Mouse (Mus musculus) embryo, embryonic 11.5 days (tissue): Measurements from ENCODE around the gene Ifna6.

Experiments used
- DNase-seq: peaks from one replicate; pipeline ENCODE4 v3.0.0-alpha.2; 2012; ENCODE audit warnings: low read depth, low spot score

Gene Ifna6

GRCm38 (mm10) chr4:88845334-88845733 lies 18.1 kb downstream of the Ifna6 start:
- no peak for DNase-seq

DNA sequence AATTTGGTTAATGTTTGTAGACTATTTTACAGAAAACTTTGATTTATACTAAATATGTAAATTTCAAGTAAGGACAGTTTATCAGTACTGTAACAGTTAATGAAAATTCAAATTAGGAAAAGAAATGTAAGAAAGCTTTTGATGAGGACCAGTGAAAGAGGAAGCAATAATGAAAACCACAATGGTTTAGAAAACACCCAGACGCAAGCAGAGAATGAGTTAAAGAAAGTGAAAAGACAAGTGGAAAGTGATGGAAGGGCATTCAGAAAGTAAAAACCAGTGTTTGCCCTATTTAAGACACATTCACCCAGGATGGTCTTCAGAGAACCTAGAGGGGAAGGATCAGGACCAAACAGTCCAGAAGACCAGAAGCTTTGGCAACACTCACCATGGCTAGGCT lies 22.5 kb downstream of the Ifna6 start, which contains the start of gene Ifna1:
Ifna1 (plus strand) TSS at position 390 of the 400 bp plus-strand sequence.
- DNase-seq: no peak

DNA sequence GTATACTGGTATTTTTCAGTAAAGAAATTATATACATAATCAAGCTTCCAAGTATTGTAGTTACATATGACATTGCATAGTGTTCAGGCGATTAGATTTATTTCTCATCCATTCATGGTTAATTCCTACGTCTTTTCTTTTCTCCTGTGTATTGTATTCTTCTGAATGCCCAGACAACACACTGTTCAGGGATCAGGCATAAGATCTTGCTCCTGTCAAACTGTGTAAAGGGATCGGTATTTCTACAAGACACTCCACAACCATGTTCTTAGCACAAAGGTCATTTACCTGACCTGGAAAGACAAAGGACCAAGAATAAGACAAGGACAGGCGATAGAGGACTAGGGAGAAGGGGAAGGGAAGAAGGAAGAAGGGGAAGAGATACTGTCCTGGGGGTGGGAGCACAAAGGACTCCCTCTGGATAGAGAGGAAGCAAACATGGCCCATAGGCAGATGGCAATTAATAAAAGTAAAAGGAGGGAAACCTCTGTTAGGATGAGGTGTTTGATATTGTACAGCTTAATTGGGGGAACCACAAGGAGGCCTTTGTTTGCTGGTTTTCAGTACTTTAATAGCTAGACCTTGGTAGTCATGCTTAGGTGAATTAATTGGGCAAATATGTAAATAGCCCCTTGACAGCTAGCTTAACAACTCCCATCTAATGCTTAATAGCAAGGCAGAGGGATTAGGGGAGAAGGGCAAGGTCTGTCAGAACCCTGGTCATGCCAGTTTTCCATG lies 24.0 kb downstream of the Ifna6 start:
- DNase-seq: no peak

DNA sequence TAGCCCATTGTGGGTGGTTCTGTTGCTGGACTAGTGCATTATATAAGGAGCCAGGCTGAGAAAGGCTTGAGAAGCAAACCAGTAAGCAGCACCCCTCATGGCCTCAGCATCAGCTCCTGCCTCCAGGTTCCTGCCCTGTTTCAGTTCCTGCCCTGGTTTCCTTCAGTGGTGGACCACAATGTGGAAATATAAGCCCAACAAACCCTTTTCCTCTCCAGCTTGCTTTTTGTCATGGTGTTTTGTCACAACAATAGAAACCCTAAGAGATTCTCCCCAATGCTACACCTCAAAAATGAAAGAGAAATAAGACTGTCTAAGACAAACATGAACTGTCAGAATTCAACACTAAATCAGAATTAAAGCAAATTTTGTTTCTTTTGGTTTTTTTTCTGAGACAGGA lies 32.0 kb downstream of the Ifna6 start:
- DNase-seq: no peak

DNA sequence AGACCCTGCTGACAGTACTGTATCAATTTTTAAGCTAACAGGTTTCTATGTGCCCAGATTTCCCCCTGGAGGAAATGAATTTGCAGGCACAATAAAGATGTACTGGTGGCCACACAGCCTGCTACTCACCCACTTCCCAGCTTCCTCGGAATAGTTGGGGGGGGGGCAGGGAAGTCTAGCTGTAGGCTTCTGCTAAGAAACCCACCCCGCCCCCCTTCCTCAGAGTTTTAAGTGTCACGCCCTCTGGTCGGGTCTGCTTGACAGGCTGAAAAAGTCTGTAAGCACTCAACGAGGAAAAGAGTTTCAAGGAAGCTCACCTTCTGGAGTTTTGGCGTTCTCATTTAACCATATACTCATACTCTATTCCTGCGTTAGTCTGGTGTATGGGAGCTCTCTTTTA lies 36.1 kb downstream of the Ifna6 start:
- DNase-seq: no peak

- DNase-seq: no peak
Observed at GRCm38 (mm10) chr4:88864599-88864998, 37.4 kb downstream of the Ifna6 start.

DNA sequence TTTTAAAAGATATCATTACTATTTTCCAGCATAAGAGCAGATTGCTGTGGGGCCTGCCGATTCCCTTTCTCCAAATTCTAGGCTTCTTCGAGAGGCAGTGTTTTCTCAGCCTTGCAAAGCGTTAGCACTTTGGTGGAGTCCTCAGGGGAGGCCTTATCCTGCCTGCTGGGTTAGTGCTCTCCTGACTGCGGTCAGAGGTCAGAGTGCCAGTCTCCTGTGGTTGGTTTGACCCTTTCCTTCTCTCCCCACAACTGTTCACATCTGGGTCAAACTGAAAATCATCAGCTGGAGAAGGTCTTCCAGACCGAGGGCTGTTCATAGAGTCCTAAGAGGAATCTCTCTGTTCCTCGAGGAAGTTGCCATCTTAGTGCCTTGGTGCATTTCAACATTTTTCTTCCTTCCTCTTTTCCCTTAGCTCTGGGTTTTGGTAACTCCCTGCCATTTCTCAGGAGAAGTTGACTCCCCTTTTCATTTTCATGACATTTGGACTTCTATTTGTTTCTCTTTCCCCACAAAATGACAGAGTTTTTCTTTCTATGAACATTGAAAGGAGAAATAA lies 37.9 kb downstream of the Ifna6 start:
- no peak for DNase-seq

- DNase-seq: peak; percentile 65
Observed at GRCm38 (mm10) chr4:88867366-88867925, 40.2 kb downstream of the Ifna6 start.

DNA sequence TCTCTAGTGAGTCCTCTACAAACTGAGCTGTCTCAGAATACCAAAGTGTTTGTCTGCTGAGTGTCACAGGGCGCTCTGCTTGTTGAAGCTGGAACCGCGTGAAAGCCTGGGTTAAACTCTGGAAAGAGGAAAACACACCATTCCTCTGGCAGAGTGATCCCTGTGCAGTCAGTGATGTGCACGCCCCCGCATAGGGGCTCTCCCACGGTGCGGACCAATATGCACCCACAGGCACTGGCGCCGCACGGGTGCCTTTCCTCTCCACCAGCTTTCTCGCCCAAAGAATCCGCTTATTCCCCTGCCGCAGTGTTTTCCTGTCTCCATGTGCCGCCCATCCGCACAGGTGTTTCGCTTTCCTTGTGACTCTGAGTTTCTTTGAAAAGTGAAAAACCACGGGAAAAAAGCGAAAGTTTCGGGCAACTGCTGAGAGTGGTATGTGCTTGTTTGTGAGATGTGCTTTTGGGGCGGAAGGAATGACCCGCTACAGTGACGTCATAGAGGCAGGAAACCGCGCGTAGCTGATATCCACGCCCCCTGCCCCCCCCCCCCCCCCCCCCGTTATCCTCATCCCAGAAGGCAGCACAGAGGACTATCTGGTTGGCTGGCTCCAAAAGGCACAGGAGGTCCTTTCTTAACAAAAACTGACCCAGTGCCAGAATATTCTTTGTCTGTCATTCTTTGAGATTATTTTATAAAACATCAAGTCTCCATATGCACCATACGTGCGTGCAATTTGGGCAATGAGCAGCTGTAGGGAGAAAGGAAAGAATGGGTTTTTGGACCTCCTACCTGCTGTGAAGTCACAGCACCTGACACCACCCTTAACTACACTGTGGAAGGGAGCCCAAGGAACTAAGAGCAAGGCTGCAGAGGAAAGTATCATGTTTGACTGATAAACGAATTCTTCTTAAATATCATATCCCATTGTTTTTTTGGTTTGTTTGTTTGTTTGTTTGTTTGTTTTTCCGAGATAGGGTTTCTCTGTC lies 41.0 kb downstream of the Ifna6 start:
- DNase-seq: peak; percentile 27

DNA sequence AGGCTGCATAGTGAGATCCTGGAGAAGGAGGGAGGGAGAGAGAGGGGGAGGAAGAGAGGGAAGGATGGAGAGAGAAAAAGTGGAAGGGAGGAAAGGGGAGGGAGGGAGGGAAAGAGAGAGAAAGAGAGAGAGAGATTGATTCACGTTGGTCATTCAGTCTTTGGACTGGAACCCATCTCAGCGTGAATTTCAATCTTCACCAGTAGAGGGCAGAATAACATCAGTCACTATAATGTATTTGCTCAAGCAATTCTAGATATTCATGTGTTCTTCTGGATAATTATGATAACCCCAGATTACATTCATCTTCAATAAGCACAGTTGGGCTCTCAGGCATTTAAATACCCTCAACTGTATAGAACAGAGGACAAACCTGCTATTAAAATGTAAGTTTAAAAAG lies 45.5 kb downstream of the Ifna6 start:
- DNase-seq: peak; percentile 30

DNA sequence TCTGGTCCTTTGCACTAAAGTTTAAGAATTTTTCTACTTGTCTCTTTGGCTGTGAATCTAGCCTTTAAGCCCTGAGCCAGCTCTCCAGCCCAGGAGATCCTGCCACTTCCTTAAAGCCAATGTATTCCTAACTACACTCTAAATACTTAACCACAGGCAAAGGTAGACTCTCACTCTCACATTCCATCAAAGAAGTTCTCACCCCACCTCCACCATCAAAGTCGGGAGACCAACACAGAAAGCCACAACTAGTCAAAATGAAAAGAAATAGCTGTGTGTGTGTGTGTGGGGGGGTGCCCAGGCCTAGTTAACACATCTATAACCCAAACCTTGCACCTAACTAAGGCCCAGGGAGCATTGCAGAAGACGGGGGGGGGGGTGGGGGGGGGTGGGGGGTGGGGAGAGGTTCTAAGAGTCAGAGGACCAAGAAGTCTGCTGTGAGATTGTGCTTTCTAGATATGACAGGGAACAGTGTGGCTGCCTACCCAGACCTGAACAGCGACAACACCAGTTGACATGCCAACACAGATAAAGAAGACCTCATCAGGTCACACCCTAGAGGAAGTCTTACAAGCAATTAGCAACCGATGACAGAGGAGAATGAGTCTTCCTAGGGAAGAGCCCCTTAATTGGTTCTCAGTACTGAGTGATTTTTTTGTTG lies 48.3 kb downstream of the Ifna6 start:
- no peak for DNase-seq

DNA sequence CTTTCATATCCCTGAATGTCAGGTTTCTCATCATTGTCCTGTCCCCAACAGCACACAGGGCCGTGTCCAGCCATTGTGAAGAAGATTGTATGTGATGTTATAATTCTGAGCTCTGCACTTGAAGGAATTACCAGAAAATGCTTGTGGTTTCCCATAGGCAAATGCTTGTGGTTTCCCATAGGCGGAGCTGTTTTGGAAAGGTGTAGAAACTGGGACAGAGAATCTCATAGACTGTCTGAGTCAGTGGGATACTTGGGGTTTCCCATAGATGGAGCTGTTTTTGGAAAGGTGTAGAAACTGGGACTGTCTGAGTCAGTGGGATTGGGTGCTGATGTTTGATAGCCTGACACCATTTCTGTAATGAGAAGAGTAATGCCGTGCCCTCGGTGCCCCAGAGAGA lies 49.3 kb downstream of the Ifna6 start:
- no peak for DNase-seq
